Mouse (Mus musculus) C2C12 (cell line): ENCODE results near the gene Tmem191c. TPM values are rescaled to one million over a fixed set of nuclear protein-coding genes. Genes with fewer than 3 reads are reported as not detected.

Experiments used
- H3K27me3 ChIP-seq: one replicate; pipeline ENCODE4 v1.6.1; 2011; ENCODE audit not compliant: control insufficient read depth, insufficient read depth, insufficient read length
- H3K36me3 ChIP-seq: one replicate; pipeline ENCODE4 v1.6.1; 2011; ENCODE audit not compliant: control insufficient read depth, insufficient read depth
- H3K4me3 ChIP-seq: one replicate; pipeline ENCODE4 v1.5.1; 2011; ENCODE audit warnings: mild to moderate bottlenecking, control low read depth; ENCODE audit not compliant: poor library complexity, insufficient read depth, severe bottlenecking
- H3K79me2 ChIP-seq: one replicate; pipeline ENCODE4 v1.6.1; 2011; ENCODE audit not compliant: control insufficient read depth, insufficient read depth
- H3K79me3 ChIP-seq: one replicate; pipeline ENCODE4 v1.6.1; 2011; ENCODE audit warnings: low read depth, control low read depth
- H3ac ChIP-seq: one replicate; pipeline ENCODE3; 2011; ENCODE audit warnings: low read depth; ENCODE audit not compliant: control insufficient read depth, insufficient read length
- CEBPB ChIP-seq: IDR thresholded peaks from one replicate; pipeline ENCODE4 v1.6.1; 2011; ENCODE audit warnings: low read depth, mild to moderate bottlenecking, control low read depth, moderate library complexity
- CTCF ChIP-seq: IDR thresholded peaks from one replicate; pipeline ENCODE4 v1.5.1; 2011; ENCODE audit not compliant: control insufficient read depth, insufficient read depth, insufficient read length
- FOSL1 ChIP-seq: IDR thresholded peaks from one replicate; pipeline ENCODE4 v1.8.0; 2011; ENCODE audit warnings: mild to moderate bottlenecking, low read length; ENCODE audit not compliant: poor library complexity, insufficient read depth, severe bottlenecking
- MAX ChIP-seq: IDR thresholded peaks from one replicate; pipeline ENCODE4 v1.6.1; 2011; ENCODE audit warnings: mild to moderate bottlenecking, control low read depth
- MYOD1 ChIP-seq: IDR thresholded peaks from one replicate; pipeline ENCODE4 v1.6.1; 2011; ENCODE audit warnings: low read depth; ENCODE audit not compliant: control insufficient read depth, insufficient read length
- MYOG ChIP-seq: IDR thresholded peaks from one replicate; pipeline ENCODE4 v1.6.1; 2011; ENCODE audit not compliant: control insufficient read depth, insufficient read length; ENCODE audit errors: extremely low read depth
- USF1 ChIP-seq: IDR thresholded peaks from one replicate; pipeline ENCODE4 v1.6.1; 2011; ENCODE audit warnings: low read depth, mild to moderate bottlenecking, control low read depth, moderate library complexity
- polyA plus RNA-seq: library from polyadenylated mRNA; unstranded; fragments of >200 nt; fragmentation: generic; extraction: Trizol; gene quantifications from one replicate; pipeline ENCODE4 v1.2.1, GENCODE M21; 2012; ENCODE audit warnings: missing spikeins

The Tmem191c gene
- polyA plus RNA-seq, 1 experiment: 1.3 TPM

GRCm38 (mm10) chr16:17277342-17278211 is 1.7 kb downstream of the Tmem191c start:
- no peak for TF ChIP-seq USF1
- no peak for TF ChIP-seq CEBPB
- no peak for TF ChIP-seq CTCF
- no peak for TF ChIP-seq MAX
- TF ChIP-seq MYOG: no peak
- TF ChIP-seq MYOD1: no peak
- TF ChIP-seq FOSL1: no peak
- H3K36me3 ChIP-seq: peaks cover 6% of the 10 kb centered on the region
- H3K79me2 ChIP-seq: no peaks in the 10 kb centered on the region
- no peak overlapping the region for H3K4me3 ChIP-seq
- H3ac ChIP-seq: no peak overlapping the region
- H3K79me3 ChIP-seq: no peaks in the 10 kb centered on the region
- H3K27me3 ChIP-seq: no peaks in the 10 kb centered on the region

GRCm38 (mm10) chr16:17280471-17280870 is 4.6 kb downstream of the Tmem191c start:
- Histone ChIP-seq H3ac (no peak overlapping the region), H3K79me2 (no peaks in the 10 kb centered on the region), H3K36me3 (peaks cover 8% of the 10 kb centered on the region), H3K4me3 (no peak overlapping the region), H3K27me3 (no peaks in the 10 kb centered on the region), H3K79me3 (no peaks in the 10 kb centered on the region)
- no peak for TF ChIP-seq MAX
- TF ChIP-seq CEBPB: no peak
- TF ChIP-seq MYOG: no peak
- no peak for TF ChIP-seq CTCF
- TF ChIP-seq MYOD1: no peak
- TF ChIP-seq USF1: no peak
- TF ChIP-seq FOSL1: no peak

- Histone ChIP-seq H3K27me3 (no peaks in the 10 kb centered on the region), H3ac (no peak overlapping the region), H3K79me2 (no peaks in the 10 kb centered on the region), H3K4me3 (no peak overlapping the region), H3K36me3 (peaks cover 11% of the 10 kb centered on the region), H3K79me3 (no peaks in the 10 kb centered on the region)
- TF ChIP-seq CEBPB (no peak), FOSL1 (no peak), USF1 (no peak), MYOG (no peak), MAX (no peak), MYOD1 (no peak), CTCF (no peak)
Measured at GRCm38 (mm10) chr16:17283151-17283550, 7.3 kb downstream of the Tmem191c start.

GRCm38 (mm10) chr16:17287103-17287502 is 11.2 kb downstream of the Tmem191c start:
- Histone ChIP-seq H3ac (no peak overlapping the region), H3K4me3 (no peak overlapping the region), H3K79me3 (no peaks in the 10 kb centered on the region), H3K36me3 (peaks cover 17% of the 10 kb centered on the region), H3K27me3 (no peaks in the 10 kb centered on the region), H3K79me2 (no peaks in the 10 kb centered on the region)
- no peak for TF ChIP-seq CEBPB
- TF ChIP-seq FOSL1: no peak

- H3K79me2 ChIP-seq: no peaks in the 10 kb centered on the region
- no peaks in the 10 kb centered on the region for H3K27me3 ChIP-seq
- no peak overlapping the region for H3ac ChIP-seq
- peaks cover 17% of the 10 kb centered on the region for H3K36me3 ChIP-seq
- no peaks in the 10 kb centered on the region for H3K79me3 ChIP-seq
- TF ChIP-seq MYOD1 (no peak), FOSL1 (no peak), CEBPB (no peak), CTCF (no peak), MYOG (no peak), MAX (no peak), USF1 (no peak)
- H3K4me3 ChIP-seq: no peak overlapping the region
Measured at GRCm38 (mm10) chr16:17291016-17291415, 15.1 kb downstream of the Tmem191c start.
